10 mouse cellular contexts compared by ENCODE assay signal in the genomic region with DNA sequence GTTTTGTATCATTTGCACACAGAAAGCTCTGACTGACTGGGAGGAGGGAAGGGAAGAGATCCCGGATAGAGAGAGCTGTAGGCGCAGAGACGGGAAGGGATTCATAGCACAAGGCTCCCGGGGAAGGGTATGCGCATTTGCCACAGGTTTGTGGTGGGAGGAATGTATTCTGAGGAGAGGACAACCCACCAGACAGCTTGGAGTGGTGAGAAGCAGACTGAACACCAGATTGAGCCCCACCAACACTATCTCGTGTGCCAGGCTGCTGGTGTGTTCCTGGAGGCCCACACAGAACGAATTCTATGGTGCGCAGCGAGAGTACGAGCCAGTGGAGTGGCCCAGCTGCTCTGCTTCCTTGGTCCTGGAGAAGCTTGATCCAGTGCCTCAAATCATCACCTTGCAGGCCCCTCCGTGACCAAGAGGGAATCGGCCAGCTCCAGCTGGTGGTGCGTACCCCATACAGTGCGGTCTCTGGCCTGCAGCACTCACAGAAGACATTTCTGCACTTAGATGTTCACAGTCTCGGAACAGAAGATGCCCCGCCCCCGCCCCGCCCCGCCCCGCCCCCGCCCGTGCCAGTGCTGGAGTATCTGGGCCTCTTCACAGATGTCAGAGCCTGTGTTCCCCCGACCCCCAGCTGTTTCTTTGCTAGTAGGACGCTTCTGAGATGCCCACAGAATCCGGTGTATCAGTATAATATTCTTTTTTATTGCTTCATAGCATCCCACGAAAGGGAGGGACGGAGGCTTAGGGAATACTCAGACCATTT.
DNase-seq lines count a peak whose midpoint lies in the region; ATAC-seq and TF ChIP-seq lines count a peak whose summit lies in the region.
"Had no signal": no experiment of that assay in that cellular context is flagged by ENCODE, and none has a peak within 500 bp of the region (broad histone marks: within the 10 kb centered on the region; RNA-seq: fewer than 3 reads in every experiment).

No protein-coding gene starts in this region.

- intact Hi-C loops in left cerebral cortex, postnatal 10 days (cut with DNase I), result no loop called here
- intact Hi-C loops in gastrocnemius, postnatal 14 days (cut with DNase I; ENCODE audit: low total_unique reads), result no loop called here

- H3K9me3 ChIP-seq in midbrain, embryonic 10.5 days (replicated peaks), result no peaks in the 10 kb centered on the region
- H3K9me3 ChIP-seq in midbrain, embryonic 16.5 days (replicated peaks; ENCODE audit: control insufficient read depth, low read length, poor library complexity, severe bottlenecking), result no peaks in the 10 kb centered on the region
- no peaks in the 10 kb centered on the region for H3K9me3 ChIP-seq in forebrain, postnatal 0 days (ENCODE audit: low read length)
- no peaks in the 10 kb centered on the region for H3K9me3 ChIP-seq in stomach, embryonic 14.5 days (ENCODE audit: control insufficient read depth, low read depth, low read length)

- H3K27me3 ChIP-seq in midbrain, embryonic 10.5 days (ENCODE audit: low read depth, poor library complexity, severe bottlenecking), result peaks cover 30% of the 10 kb centered on the region
- H3K27me3 ChIP-seq in midbrain, embryonic 16.5 days (ENCODE audit: control insufficient read depth, insufficient read depth, low read depth, low read length), result no peaks in the 10 kb centered on the region
- no peaks in the 10 kb centered on the region for H3K27me3 ChIP-seq in forebrain, postnatal 0 days (ENCODE audit: insufficient read depth, low read length)
- H3K27me3 ChIP-seq in stomach, embryonic 14.5 days (ENCODE audit: control insufficient read depth, insufficient read depth, low read length), result no peaks in the 10 kb centered on the region

- H3K9ac ChIP-seq in midbrain, embryonic 16.5 days (ENCODE audit: low read depth, low read length), result no peak overlapping the region
- H3K9ac ChIP-seq in forebrain, postnatal 0 days, result no peak overlapping the region
- H3K9ac ChIP-seq in stomach, embryonic 14.5 days (replicated peaks; ENCODE audit: low read depth, low read length), result no peak overlapping the region

- H3K27ac ChIP-seq in midbrain, embryonic 10.5 days (replicated peaks), result peak overlapping the region; percentile 29; the same call in 1 of the 2 replicates
- no peak overlapping the region for H3K27ac ChIP-seq in midbrain, embryonic 16.5 days (ENCODE audit: low read length)
- H3K27ac ChIP-seq in forebrain, postnatal 0 days (ENCODE audit: low read depth, low read length), result no peak overlapping the region
- H3K27ac ChIP-seq in stomach, embryonic 14.5 days (ENCODE audit: low read length), result peak overlapping the region; percentile 68; the same call in 1 of the 2 replicates
- H3K27ac ChIP-seq: macrophage had no signal

- no peak for ATAC-seq in midbrain, embryonic 16.5 days
- ATAC-seq in forebrain, postnatal 0 days, result peak; percentile 72
- ATAC-seq in stomach, embryonic 14.5 days (ENCODE audit: insufficient number of reproducible peaks, insufficient read depth, low FRiP score, low read depth), result no peak
- no peak for ATAC-seq in erythroblast, adult 5-6 weeks (replicated peaks; ENCODE audit: low FRiP score, poor library complexity, severe bottlenecking)

- WGBS in midbrain, embryonic 10.5 days, result 37% methylated on average over 27 of the region's 27 CpGs
- WGBS in midbrain, embryonic 16.5 days, result 35% methylated on average over 27 of the region's 27 CpGs
- 32% methylated on average over 27 of the region's 27 CpGs for WGBS in forebrain, postnatal 0 days
- WGBS in stomach, embryonic 14.5 days, result 30% methylated on average over 27 of the region's 27 CpGs

- DNase-seq in midbrain, embryonic 10.5 days (ENCODE audit: low spot score), result peak; percentile 31
- DNase-seq in forebrain, postnatal 0 days, result peak; percentile 74
- DNase-seq in left cerebral cortex, postnatal 10 days (ENCODE audit: extremely low spot score in 1 of 2, low spot score in 2 of 2), result peak; percentile 48 to 72
- no peak for DNase-seq in gastrocnemius, postnatal 14 days
- DNase-seq in cerebellum, adult 8-10 months, result no peak
- DNase-seq: thymus, postnatal 25 days had no signal

- 0 out of 2 replicates have a peak overlapping the region, but pooled peaks have one; percentile 20 for H3K4me3 ChIP-seq in midbrain, embryonic 10.5 days
- H3K4me3 ChIP-seq in midbrain, embryonic 16.5 days (ENCODE audit: low read depth, low read length), result no peak overlapping the region
- H3K4me3 ChIP-seq in forebrain, postnatal 0 days (ENCODE audit: low read depth, low read length), result no peak overlapping the region
- H3K4me3 ChIP-seq in stomach, embryonic 14.5 days (ENCODE audit: low read depth, low read length), result no peak overlapping the region

- peaks cover 37% of the 10 kb centered on the region for H3K4me1 ChIP-seq in midbrain, embryonic 10.5 days
- H3K4me1 ChIP-seq in midbrain, embryonic 16.5 days (ENCODE audit: control insufficient read depth, insufficient read depth, low read length), result peaks cover 9% of the 10 kb centered on the region
- no peaks in the 10 kb centered on the region; the same call in 1 of the 2 replicates for H3K4me1 ChIP-seq in forebrain, postnatal 0 days (ENCODE audit: insufficient read depth)
- H3K4me1 ChIP-seq in stomach, embryonic 14.5 days (ENCODE audit: control insufficient read depth, insufficient read depth, low read length), result peaks cover 35% of the 10 kb centered on the region

- no peak for TF ChIP-seq CTCF in forebrain, postnatal 0 days (IDR thresholded peaks at IDR 0.05; ENCODE audit: low read depth)

- no peak overlapping the region for H3K4me2 ChIP-seq in midbrain, embryonic 16.5 days (ENCODE audit: low read length)
- no peak overlapping the region for H3K4me2 ChIP-seq in forebrain, postnatal 0 days (ENCODE audit: low read depth)
- no peak overlapping the region; the same call in 1 of the 2 replicates for H3K4me2 ChIP-seq in stomach, embryonic 14.5 days (replicated peaks; ENCODE audit: low read depth, low read length)

- no peaks in the 10 kb centered on the region for H3K36me3 ChIP-seq in midbrain, embryonic 10.5 days
- H3K36me3 ChIP-seq in midbrain, embryonic 16.5 days (ENCODE audit: control insufficient read depth, insufficient read depth, low read length), result no peaks in the 10 kb centered on the region
- H3K36me3 ChIP-seq in forebrain, postnatal 0 days (ENCODE audit: insufficient read depth), result no peaks in the 10 kb centered on the region
- no peaks in the 10 kb centered on the region for H3K36me3 ChIP-seq in stomach, embryonic 14.5 days (ENCODE audit: control insufficient read depth, insufficient read depth, low read length)

Comparison
In these comparisons a context has a peak if more than half of its experiments do, and no peak if none do; other contexts are left out.
1. H3K27ac ChIP-seq: peak in midbrain, embryonic 10.5 days (single experiment) and stomach, embryonic 14.5 days (single experiment); none in midbrain, embryonic 16.5 days (single experiment) and forebrain, postnatal 0 days (single experiment).
2. DNase-seq: peak in midbrain, embryonic 10.5 days (single experiment), forebrain, postnatal 0 days (single experiment) and left cerebral cortex, postnatal 10 days (2 of 2); none in gastrocnemius, postnatal 14 days (single experiment) and cerebellum, adult 8-10 months (single experiment).